Mouse (Mus musculus): ENCODE data around the gene Bcas2. TPM values are rescaled to one million over a fixed set of nuclear protein-coding genes. Genes with fewer than 3 reads are reported as not detected.
"Not testable (repeated sequence)": the region's sequence is repeated elsewhere in the genome, so short reads cannot be mapped to it uniquely, and the experiment has no call there.

Bcas2 gene
- total and polyA plus RNA-seq, 2 experiments from 2014 or later = 121 to 237 TPM

DNA sequence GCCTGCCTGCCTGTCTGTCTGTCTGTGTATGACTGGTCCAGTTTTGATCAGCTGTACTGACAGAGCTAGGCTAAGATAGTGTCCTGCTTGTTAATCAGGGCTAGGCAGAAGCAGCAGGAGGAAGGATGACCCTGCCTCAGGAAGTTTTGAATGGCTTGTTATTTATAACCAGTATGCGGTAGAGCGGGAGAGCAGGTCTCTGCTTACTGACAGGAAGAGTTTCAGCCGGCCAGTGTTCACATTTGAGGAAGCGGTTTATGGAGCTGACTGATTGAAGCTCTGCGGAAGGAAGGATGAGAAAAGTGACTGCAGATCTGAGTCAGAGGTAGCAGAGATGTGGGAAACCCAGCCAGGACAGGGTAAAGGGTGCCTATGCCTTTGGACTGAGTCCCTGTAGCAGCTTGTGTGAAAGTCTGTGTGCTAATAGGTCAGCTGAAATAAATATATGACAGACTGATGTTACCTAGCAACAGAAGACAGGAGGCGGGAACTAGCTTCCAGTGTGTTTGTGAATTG lies 41.2 kb upstream of the Bcas2 start:
- peak; percentile 24 for DNase-seq
- no peaks in the 10 kb centered on the region for H3K36me3 ChIP-seq (ENCODE audit: insufficient read depth)
- 45% methylated on average over 6 of the region's 6 CpGs for WGBS
- H3K27me3 ChIP-seq (ENCODE audit: insufficient read depth, low read length) = no peaks in the 10 kb centered on the region
- peak; percentile 75 for ATAC-seq
- H3K9ac ChIP-seq = no peak overlapping the region
- 0 out of 2 replicates have a peak, but pooled peaks cover 8% of the 10 kb centered on the region for H3K4me1 ChIP-seq (ENCODE audit: insufficient read depth)
- no peak overlapping the region; the same call in 1 of the 2 replicates for H3K4me2 ChIP-seq (ENCODE audit: low read depth)
- no peak for TF ChIP-seq CTCF (IDR thresholded peaks at IDR 0.05; ENCODE audit: low read depth)
- H3K9me3 ChIP-seq (ENCODE audit: low read length) = no peaks in the 10 kb centered on the region
- no peak overlapping the region for H3K4me3 ChIP-seq (ENCODE audit: low read depth, low read length)
- H3K27ac ChIP-seq (ENCODE audit: low read depth, low read length) = no peak overlapping the region; the same call in 1 of the 2 replicates

GRCm38 (mm10) chr3:103133098-103133497 lies 38.4 kb upstream of the Bcas2 start:
- no peak overlapping the region for H3K9ac ChIP-seq

DNA sequence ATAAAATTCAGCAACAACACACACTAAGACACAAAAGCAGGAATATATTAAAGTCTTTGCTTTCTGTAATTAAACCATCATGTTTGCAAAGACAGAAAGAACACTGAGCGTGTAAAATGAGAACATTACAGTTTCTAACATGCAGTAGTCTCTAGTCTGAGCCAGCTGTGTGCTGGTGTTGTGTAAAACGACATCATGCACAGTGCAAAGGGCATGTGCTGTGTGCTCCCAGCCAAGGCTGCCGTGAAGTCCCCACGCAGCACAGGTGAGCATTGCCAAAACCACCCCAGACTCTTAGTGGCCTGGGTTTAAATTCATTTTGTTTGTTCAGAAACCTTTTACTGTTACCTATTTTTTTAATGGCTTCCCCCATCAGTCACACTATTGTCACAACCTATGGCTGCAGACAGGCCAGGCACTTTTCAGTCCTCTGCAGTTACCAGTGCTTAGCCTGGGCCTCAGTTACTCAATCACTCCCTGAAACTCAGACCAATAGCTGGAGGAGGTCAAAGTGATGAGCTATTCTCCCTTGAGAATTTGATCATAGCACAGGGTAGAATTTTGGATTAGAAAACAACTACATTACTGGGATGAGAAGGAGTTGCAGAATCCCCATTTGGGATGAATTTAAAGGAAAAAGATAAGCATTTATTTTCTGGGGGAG lies 34.9 kb upstream of the Bcas2 start:
- no peak overlapping the region for H3K4me2 ChIP-seq (ENCODE audit: low read depth)
- no peak overlapping the region for H3K9ac ChIP-seq
- 79% methylated on average over 4 of the region's 4 CpGs for WGBS
- no peaks in the 10 kb centered on the region for H3K27me3 ChIP-seq (ENCODE audit: insufficient read depth, low read length)
- H3K27ac ChIP-seq (ENCODE audit: low read depth, low read length) = no peak overlapping the region
- H3K4me3 ChIP-seq (ENCODE audit: low read depth, low read length) = no peak overlapping the region
- H3K4me1 ChIP-seq (ENCODE audit: insufficient read depth) = no peaks in the 10 kb centered on the region
- no peak for TF ChIP-seq CTCF (IDR thresholded peaks at IDR 0.05; ENCODE audit: low read depth)
- H3K36me3 ChIP-seq (ENCODE audit: insufficient read depth) = no peaks in the 10 kb centered on the region
- H3K9me3 ChIP-seq (ENCODE audit: low read length) = no peaks in the 10 kb centered on the region
- ATAC-seq (no peak), DNase-seq (no peak)

More at GRCm38 (mm10) chr3:103133098-103133497, 38.4 kb upstream of the Bcas2 start:
- H3K4me2 ChIP-seq (ENCODE audit: low read depth) = no peak overlapping the region
- H3K27ac ChIP-seq (ENCODE audit: low read depth, low read length) = no peak overlapping the region
- ATAC-seq = no peak
- 0 out of 2 replicates have a peak, but pooled peaks cover 8% of the 10 kb centered on the region for H3K4me1 ChIP-seq (ENCODE audit: insufficient read depth)
- DNase-seq = no peak
- no peak for TF ChIP-seq CTCF (IDR thresholded peaks at IDR 0.05; ENCODE audit: low read depth)
- WGBS = 90% methylated on average over 10 of the region's 10 CpGs
- H3K4me3 ChIP-seq (ENCODE audit: low read depth, low read length) = no peak overlapping the region
- no peaks in the 10 kb centered on the region for H3K9me3 ChIP-seq (ENCODE audit: low read length)
- H3K27me3 ChIP-seq (ENCODE audit: insufficient read depth, low read length) = no peaks in the 10 kb centered on the region
- no peaks in the 10 kb centered on the region for H3K36me3 ChIP-seq (ENCODE audit: insufficient read depth)

DNA sequence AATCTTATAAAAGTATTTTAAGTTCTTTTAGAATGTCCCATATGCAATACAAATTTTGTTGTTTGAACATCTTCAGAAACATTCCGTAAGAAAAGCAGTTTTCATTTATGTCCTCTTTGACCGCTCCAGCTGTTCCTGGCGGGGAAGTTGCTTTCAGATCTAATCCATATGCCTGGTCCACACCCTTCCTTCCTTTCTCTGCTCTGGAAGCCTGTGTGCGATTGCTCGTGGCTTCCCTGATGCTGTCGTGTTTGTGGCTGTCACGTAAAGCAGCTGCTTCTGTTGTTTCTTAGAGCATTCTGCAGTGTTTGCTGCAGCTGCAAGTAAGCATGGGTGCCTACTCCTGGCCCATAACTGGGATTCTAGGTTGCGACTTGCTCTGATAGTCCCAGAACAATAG lies 32.4 kb upstream of the Bcas2 start:
- H3K9me3 ChIP-seq (ENCODE audit: low read length) = no peaks in the 10 kb centered on the region
- no peak overlapping the region for H3K4me2 ChIP-seq (ENCODE audit: low read depth)
- TF ChIP-seq CTCF (IDR thresholded peaks at IDR 0.05; ENCODE audit: low read depth) = no peak
- H3K27me3 ChIP-seq (ENCODE audit: insufficient read depth, low read length) = no peaks in the 10 kb centered on the region
- no peaks in the 10 kb centered on the region for H3K4me1 ChIP-seq (ENCODE audit: insufficient read depth)
- ATAC-seq (no peak), DNase-seq (no peak)
- 79% methylated on average over 8 of the region's 8 CpGs for WGBS
- H3K4me3 ChIP-seq (ENCODE audit: low read depth, low read length) = no peak overlapping the region
- H3K9ac ChIP-seq = no peak overlapping the region
- H3K27ac ChIP-seq (ENCODE audit: low read depth, low read length) = no peak overlapping the region
- no peaks in the 10 kb centered on the region for H3K36me3 ChIP-seq (ENCODE audit: insufficient read depth)

DNA sequence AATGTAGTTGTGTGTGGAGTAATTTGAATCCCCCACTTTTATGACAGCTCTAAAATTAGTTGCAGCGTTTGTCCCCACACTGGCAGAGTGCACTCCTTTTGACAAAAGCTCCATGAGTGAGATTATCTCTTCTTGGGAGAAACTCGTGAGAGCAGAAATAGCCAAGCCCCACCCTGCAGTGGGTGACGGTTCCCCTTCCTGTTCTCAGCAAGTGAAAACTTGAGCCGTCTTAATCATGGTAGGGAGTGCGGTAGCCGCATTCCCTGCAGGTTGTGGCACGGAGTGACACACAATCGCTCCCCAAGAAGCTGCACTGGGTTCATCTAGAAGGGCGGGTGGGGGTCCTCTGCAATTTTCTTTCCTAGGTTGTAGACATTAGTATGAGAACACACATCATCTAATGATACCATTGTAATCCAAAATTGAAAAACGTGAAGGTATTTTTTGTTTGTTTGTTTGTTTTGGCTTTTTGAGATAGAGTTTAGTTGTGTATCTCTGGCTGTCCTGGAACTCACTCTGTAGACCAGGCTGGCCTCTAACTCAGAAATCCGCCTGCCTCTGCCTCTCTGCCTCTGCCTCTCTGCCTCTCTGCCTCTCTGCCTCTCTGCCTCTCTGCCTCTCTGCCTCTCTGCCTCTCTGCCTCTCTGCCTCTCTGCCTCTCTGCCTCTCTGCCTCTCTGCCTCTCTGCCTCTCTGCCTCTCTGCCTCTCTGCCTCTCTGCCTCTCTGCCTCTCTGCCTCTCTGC lies 31.2 kb upstream of the Bcas2 start:
- H3K27me3 ChIP-seq (ENCODE audit: insufficient read depth, low read length); H3K4me2 ChIP-seq (ENCODE audit: low read depth); H3K4me3 ChIP-seq (ENCODE audit: low read depth, low read length); H3K9ac ChIP-seq; H3K9me3 ChIP-seq (ENCODE audit: low read length); H3K36me3 ChIP-seq (ENCODE audit: insufficient read depth); H3K4me1 ChIP-seq (ENCODE audit: insufficient read depth); ATAC-seq; H3K27ac ChIP-seq (ENCODE audit: low read depth, low read length); DNase-seq: not testable (repeated sequence)
- 64% methylated on average over 11 of the region's 11 CpGs for WGBS

GRCm38 (mm10) chr3:103141287-103141686 lies 30.2 kb upstream of the Bcas2 start:
- H3K4me3 ChIP-seq (ENCODE audit: low read depth, low read length) = no peak overlapping the region
- DNase-seq (no peak), ATAC-seq (no peak)
- H3K9me3 ChIP-seq (ENCODE audit: low read length) = no peaks in the 10 kb centered on the region
- H3K27me3 ChIP-seq (ENCODE audit: insufficient read depth, low read length) = no peaks in the 10 kb centered on the region
- no peak overlapping the region for H3K4me2 ChIP-seq (ENCODE audit: low read depth)
- H3K4me1 ChIP-seq (ENCODE audit: insufficient read depth) = no peaks in the 10 kb centered on the region
- no peaks in the 10 kb centered on the region for H3K36me3 ChIP-seq (ENCODE audit: insufficient read depth)
- H3K9ac ChIP-seq = no peak overlapping the region
- 71% methylated on average over 11 of the region's 11 CpGs for WGBS
- no peak overlapping the region for H3K27ac ChIP-seq (ENCODE audit: low read depth, low read length)
- no peak for TF ChIP-seq CTCF (IDR thresholded peaks at IDR 0.05; ENCODE audit: low read depth)

DNA sequence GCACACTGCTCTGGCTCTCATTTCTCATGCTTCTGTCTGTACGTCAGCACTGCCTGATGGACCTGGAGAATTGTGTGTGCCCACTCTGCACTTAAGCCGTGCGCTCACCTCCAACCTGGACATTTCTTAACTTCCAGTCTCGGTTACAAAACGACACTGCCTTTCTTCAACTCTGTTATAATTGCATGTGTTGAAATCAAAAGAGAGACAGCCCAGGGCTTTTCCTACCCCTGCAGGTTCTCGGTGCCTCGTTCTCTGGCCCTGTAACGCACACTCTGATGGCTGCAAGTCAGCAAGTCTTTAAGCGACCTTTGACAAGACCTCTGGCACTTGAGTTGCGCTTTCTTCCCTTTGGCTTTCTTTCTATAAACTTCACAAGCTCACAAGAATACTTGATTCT lies 29.1 kb upstream of the Bcas2 start:
- no peak for ATAC-seq
- Histone ChIP-seq H3K4me2 (ENCODE audit: low read depth) (no peak overlapping the region), H3K4me3 (ENCODE audit: low read depth, low read length) (no peak overlapping the region), H3K36me3 (ENCODE audit: insufficient read depth) (no peaks in the 10 kb centered on the region), H3K9ac (no peak overlapping the region), H3K4me1 (ENCODE audit: insufficient read depth) (no peaks in the 10 kb centered on the region), H3K27me3 (ENCODE audit: insufficient read depth, low read length) (no peaks in the 10 kb centered on the region), H3K9me3 (ENCODE audit: low read length) (no peaks in the 10 kb centered on the region), H3K27ac (ENCODE audit: low read depth, low read length) (no peak overlapping the region)
- DNase-seq = no peak
- 86% methylated on average over 10 of the region's 10 CpGs for WGBS
- TF ChIP-seq CTCF (IDR thresholded peaks at IDR 0.05; ENCODE audit: low read depth) = no peak

Data from forebrain, postnatal 0 days (tissue).